Mouse (Mus musculus): ENCODE data around the gene Pisd. TPM values are rescaled to one million over a fixed set of nuclear protein-coding genes. Genes with fewer than 3 reads are reported as not detected.
"Not testable (repeated sequence)": the region's sequence is repeated elsewhere in the genome, so short reads cannot be mapped to it uniquely, and the experiment has no call there.

The Pisd gene
- polyA plus RNA-seq (2015; fragmentation: Nextera tagmentation; extraction: Ambion mirVana): 95.0 and 98.8 TPM in 2 replicates

GRCm38 (mm10) chr5:32785313-32785915 lies at the start of gene Pisd:
Gene Pisd, minus strand, starts transcription at chr5:32785646.
- H3K9me3 ChIP-seq: no peaks in the 10 kb centered on the region
- H3K4me1 ChIP-seq: peaks cover 17% of the 10 kb centered on the region
- H3K27me3 ChIP-seq: no peaks in the 10 kb centered on the region
- peak within 1 kb of the TSS; percentile 94 for H3K27ac ChIP-seq (replicated peaks)
- peak within 1 kb of the TSS; percentile 72 for H3K9ac ChIP-seq (replicated peaks)
- H3K4me3 ChIP-seq: peak within 1 kb of the TSS; percentile 89
- peak within 1 kb of the TSS; percentile 63 for H3K4me2 ChIP-seq (replicated peaks)
- H3K36me3 ChIP-seq: peaks cover 6% of the 10 kb centered on the region; the same call in 1 of the 2 replicates
- peak; percentile 100 for ATAC-seq (replicated peaks)
- under 1% methylated on average over 51 of the region's 52 CpGs for WGBS

- no peak overlapping the region for H3K27ac ChIP-seq (replicated peaks)
- 100% methylated on average over 1 of the region's 1 CpGs for WGBS
- H3K27me3 ChIP-seq: no peaks in the 10 kb centered on the region
- no peaks in the 10 kb centered on the region for H3K9me3 ChIP-seq
- peaks cover 77% of the 10 kb centered on the region for H3K36me3 ChIP-seq
- H3K4me1 ChIP-seq: no peaks in the 10 kb centered on the region
- H3K4me3 ChIP-seq: no peak overlapping the region
- no peak overlapping the region for H3K9ac ChIP-seq (replicated peaks)
- ATAC-seq (replicated peaks): no peak
- H3K4me2 ChIP-seq (replicated peaks): no peak overlapping the region
These were observed 49.1 kb upstream of the Pisd start for GRCm38 (mm10) chr5:32834497-32834896.

- Histone ChIP-seq H3K9me3 (no peaks in the 10 kb centered on the region), H3K4me1 (no peaks in the 10 kb centered on the region), H3K4me3 (no peak overlapping the region), H3K36me3 (peaks cover 86% of the 10 kb centered on the region), H3K27me3 (no peaks in the 10 kb centered on the region), H3K9ac (replicated peaks) (no peak overlapping the region), H3K27ac (replicated peaks) (no peak overlapping the region), H3K4me2 (replicated peaks) (no peak overlapping the region)
- no peak for ATAC-seq (replicated peaks)
- 88% methylated on average over 2 of the region's 2 CpGs for WGBS
These were observed 44.6 kb upstream of the Pisd start for GRCm38 (mm10) chr5:32830054-32830453.

- H3K27me3 ChIP-seq; H3K4me3 ChIP-seq; H3K9me3 ChIP-seq; H3K4me2 ChIP-seq (replicated peaks); ATAC-seq (replicated peaks); H3K9ac ChIP-seq (replicated peaks); H3K4me1 ChIP-seq; H3K27ac ChIP-seq (replicated peaks): not testable (repeated sequence)
- 90% methylated on average over 1 of the region's 1 CpGs for WGBS
- peaks cover 78% of the 10 kb centered on the region for H3K36me3 ChIP-seq
These were observed 43.3 kb upstream of the Pisd start for GRCm38 (mm10) chr5:32828766-32829165.

GRCm38 (mm10) chr5:32827009-32827408 lies 41.6 kb upstream of the Pisd start, which contains the start of gene Gm20671:
Gene Gm20671, minus strand, starts transcription at chr5:32827109.
- WGBS: 93% methylated on average over 7 of the region's 7 CpGs
- ATAC-seq (replicated peaks): no peak
- H3K4me2 ChIP-seq (replicated peaks): no peak within 1 kb of the TSS

GRCm38 (mm10) chr5:32820471-32820870 lies 35.0 kb upstream of the Pisd start:
- H3K27ac ChIP-seq (replicated peaks): no peak overlapping the region
- peaks cover 49% of the 10 kb centered on the region for H3K36me3 ChIP-seq
- H3K4me3 ChIP-seq: no peak overlapping the region
- no peaks in the 10 kb centered on the region for H3K27me3 ChIP-seq
- no peaks in the 10 kb centered on the region for H3K9me3 ChIP-seq
- no peak overlapping the region for H3K9ac ChIP-seq (replicated peaks)
- H3K4me2 ChIP-seq (replicated peaks): no peak overlapping the region
- WGBS: 95% methylated on average over 8 of the region's 8 CpGs
- no peak for ATAC-seq (replicated peaks)
- H3K4me1 ChIP-seq: no peaks in the 10 kb centered on the region

More at GRCm38 (mm10) chr5:32827009-32827408, 41.6 kb upstream of the Pisd start, which contains the start of gene Gm20671:
- no peaks in the 10 kb centered on the region for H3K9me3 ChIP-seq
- H3K27me3 ChIP-seq: no peaks in the 10 kb centered on the region
- no peak within 1 kb of the TSS for H3K9ac ChIP-seq (replicated peaks)
- no peak within 1 kb of the TSS for H3K4me3 ChIP-seq
- no peak within 1 kb of the TSS for H3K27ac ChIP-seq (replicated peaks)
- no peaks in the 10 kb centered on the region for H3K4me1 ChIP-seq
- peaks cover 64% of the 10 kb centered on the region for H3K36me3 ChIP-seq

- ATAC-seq (replicated peaks): no peak
- WGBS: 96% methylated on average over 4 of the region's 4 CpGs
- H3K4me1 ChIP-seq: no peaks in the 10 kb centered on the region
These were observed 29.9 kb upstream of the Pisd start for GRCm38 (mm10) chr5:32815396-32815795.

GRCm38 (mm10) chr5:32786454-32786853 lies 1.0 kb upstream of the Pisd start:
- not testable (repeated sequence) for H3K9ac ChIP-seq (replicated peaks); H3K4me2 ChIP-seq (replicated peaks); H3K27ac ChIP-seq (replicated peaks); H3K27me3 ChIP-seq; H3K9me3 ChIP-seq; H3K4me3 ChIP-seq; ATAC-seq (replicated peaks)
- Histone ChIP-seq H3K4me1 (peaks cover 17% of the 10 kb centered on the region), H3K36me3 (peaks cover 14% of the 10 kb centered on the region; the same call in 1 of the 2 replicates)
- WGBS: 81% methylated on average over 1 of the region's 1 CpGs

More at GRCm38 (mm10) chr5:32815396-32815795, 29.9 kb upstream of the Pisd start:
- H3K4me2 ChIP-seq (replicated peaks): no peak overlapping the region
- no peaks in the 10 kb centered on the region for H3K9me3 ChIP-seq
- H3K9ac ChIP-seq (replicated peaks): no peak overlapping the region
- no peak overlapping the region for H3K4me3 ChIP-seq
- H3K27ac ChIP-seq (replicated peaks): no peak overlapping the region
- no peaks in the 10 kb centered on the region for H3K27me3 ChIP-seq
- peaks cover 61% of the 10 kb centered on the region for H3K36me3 ChIP-seq

GRCm38 (mm10) chr5:32784726-32785125 lies 720 bp downstream of the Pisd start:
- Histone ChIP-seq H3K4me2 (replicated peaks) (peak overlapping the region; percentile 63), H3K4me3 (peak overlapping the region; percentile 89), H3K4me1 (peaks cover 17% of the 10 kb centered on the region), H3K36me3 (peaks cover 6% of the 10 kb centered on the region; the same call in 1 of the 2 replicates), H3K9me3 (no peaks in the 10 kb centered on the region), H3K9ac (replicated peaks) (peak overlapping the region; percentile 72), H3K27ac (replicated peaks) (peak overlapping the region; percentile 94), H3K27me3 (no peaks in the 10 kb centered on the region)
- 21% methylated on average over 5 of the region's 5 CpGs for WGBS
- no peak for ATAC-seq (replicated peaks)

GRCm38 (mm10) chr5:32781596-32781995 lies 3.9 kb downstream of the Pisd start:
- whole genome bisulfite sequencing: 95% methylated on average over 5 of the region's 5 CpGs
- Histone ChIP-seq H3K27me3 (no peaks in the 10 kb centered on the region), H3K4me3 (no peak overlapping the region), H3K9ac (replicated peaks) (no peak overlapping the region), H3K4me1 (peaks cover 17% of the 10 kb centered on the region), H3K9me3 (no peaks in the 10 kb centered on the region), H3K4me2 (replicated peaks) (no peak overlapping the region), H3K36me3 (no peaks in the 10 kb centered on the region), H3K27ac (replicated peaks) (no peak overlapping the region)
- ATAC-seq (replicated peaks): no peak

- H3K4me2 ChIP-seq (replicated peaks): no peak overlapping the region
- H3K27ac ChIP-seq (replicated peaks): no peak overlapping the region
- no peaks in the 10 kb centered on the region for H3K4me1 ChIP-seq
- H3K4me3 ChIP-seq: no peak overlapping the region
- no peak for ATAC-seq (replicated peaks)
- H3K9me3 ChIP-seq: no peaks in the 10 kb centered on the region
- H3K27me3 ChIP-seq: no peaks in the 10 kb centered on the region
- no peak overlapping the region for H3K9ac ChIP-seq (replicated peaks)
- peaks cover 13% of the 10 kb centered on the region; the same call in 1 of the 2 replicates for H3K36me3 ChIP-seq
- 94% methylated on average over 3 of the region's 3 CpGs for WGBS
These were observed 7.3 kb downstream of the Pisd start for GRCm38 (mm10) chr5:32778168-32778567.

- no peaks in the 10 kb centered on the region for H3K4me1 ChIP-seq
- ATAC-seq (replicated peaks): no peak
- H3K36me3 ChIP-seq: peaks cover 32% of the 10 kb centered on the region; the same call in 1 of the 2 replicates
- H3K27ac ChIP-seq (replicated peaks): no peak overlapping the region
- H3K27me3 ChIP-seq: no peaks in the 10 kb centered on the region
- H3K4me3 ChIP-seq: no peak overlapping the region
- H3K9ac ChIP-seq (replicated peaks): no peak overlapping the region
- 47% methylated on average over 2 of the region's 2 CpGs for WGBS
- H3K4me2 ChIP-seq (replicated peaks): no peak overlapping the region
- no peaks in the 10 kb centered on the region for H3K9me3 ChIP-seq
These were observed 13.1 kb downstream of the Pisd start for GRCm38 (mm10) chr5:32772361-32772760.
